Mouse (Mus musculus) embryonic fibroblast, embryonic 13.5 days (primary cell): ENCODE data around the gene Calcoco2.

Experiments
- CTCF ChIP-seq: IDR thresholded peaks from 2 replicates; pipeline ENCODE4 v1.5.1; 2011; ENCODE audit warnings: mild to moderate bottlenecking, control low read depth, low read length, moderate library complexity, borderline replicate concordance; ENCODE audit not compliant: insufficient read depth
- POLR2A ChIP-seq: IDR thresholded peaks from 2 replicates; pipeline ENCODE4 v1.6.1; 2011; ENCODE audit warnings: low read depth, mild to moderate bottlenecking, control low read depth, low read length, moderate library complexity

- no peak for TF ChIP-seq CTCF
- TF ChIP-seq POLR2A: no peak
Observed at GRCm38 (mm10) chr11:96108376-96108775, 3.4 kb downstream of the Calcoco2 start.
